Mouse (Mus musculus) liver, postnatal 0 days (tissue): ENCODE measurements at regions not wholly inside any gene's neighbourhood (a gene's known extent, or its start where the extent isn't known, plus 50 kb on each side); places are given as distances from the start of the nearest gene placed in this dataset.

Source experiments
- CTCF ChIP-seq: sonication (generic); IDR thresholded peaks from 2 replicates; pipeline ENCODE4 v1.5.1; 2016; ENCODE audit warnings: antibody characterized with exemption, low read depth
- EP300 ChIP-seq: IDR thresholded peaks from 2 replicates; pipeline ENCODE4 v1.6.1; 2016; ENCODE audit warnings: antibody characterized with exemption, low read depth, mild to moderate bottlenecking

DNA sequence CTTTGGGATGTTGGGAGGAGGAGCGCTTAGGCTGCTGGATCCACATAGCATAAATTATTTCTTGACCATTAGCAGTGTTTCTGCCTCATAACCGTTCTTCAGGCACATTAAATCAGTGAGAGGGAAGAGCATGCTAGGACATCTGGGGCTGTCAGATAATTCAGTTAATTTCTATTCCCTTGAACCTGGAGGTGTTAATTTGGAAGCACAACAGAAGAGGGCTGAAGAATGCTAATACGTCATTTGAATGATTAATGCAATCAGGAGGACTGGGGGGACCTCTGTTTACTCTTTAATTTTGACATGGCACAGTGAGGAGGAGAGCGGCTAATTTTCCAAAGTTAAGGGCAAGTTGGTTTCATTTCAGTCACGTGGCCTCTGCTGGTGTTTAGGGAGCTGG lies 294.8 kb downstream of the Bcl11a start:
- TF ChIP-seq CTCF = no peak
- no peak for TF ChIP-seq EP300
